Mouse (Mus musculus) lung, postnatal 25 days (tissue): ENCODE results near the gene Bmx.

Experiments used
- DNase-seq: peaks from one replicate; pipeline ENCODE4 v3.0.0; 2022; ENCODE audit warnings: low spot score

Bmx gene

GRCm38 (mm10) chrX:164175311-164175710 lies 82.7 kb downstream of the Bmx start:
- no peak for DNase-seq

GRCm38 (mm10) chrX:164173880-164174279 lies 84.1 kb downstream of the Bmx start:
- DNase-seq: no peak

- no peak for DNase-seq
Observed at GRCm38 (mm10) chrX:164171034-164171433, 87.0 kb downstream of the Bmx start.

- no peak for DNase-seq
Observed at GRCm38 (mm10) chrX:164164681-164165080, 93.3 kb downstream of the Bmx start.

GRCm38 (mm10) chrX:164154594-164154993 lies 103.4 kb downstream of the Bmx start:
- DNase-seq: no peak

- no peak for DNase-seq
Observed at GRCm38 (mm10) chrX:164153606-164154005, 104.4 kb downstream of the Bmx start.

GRCm38 (mm10) chrX:164152703-164153102 lies 105.3 kb downstream of the Bmx start:
- no peak for DNase-seq

- DNase-seq: no peak
Observed at GRCm38 (mm10) chrX:164145463-164146250, 112.3 kb downstream of the Bmx start.
